Mouse (Mus musculus): ENCODE data around the gene Cd40. TPM values are rescaled to one million over a fixed set of nuclear protein-coding genes. Genes with fewer than 3 reads are reported as not detected.

The Cd40 gene
- total RNA-seq, 2 experiments from 2014 or later, result 0.42 to 0.61 TPM

DNA sequence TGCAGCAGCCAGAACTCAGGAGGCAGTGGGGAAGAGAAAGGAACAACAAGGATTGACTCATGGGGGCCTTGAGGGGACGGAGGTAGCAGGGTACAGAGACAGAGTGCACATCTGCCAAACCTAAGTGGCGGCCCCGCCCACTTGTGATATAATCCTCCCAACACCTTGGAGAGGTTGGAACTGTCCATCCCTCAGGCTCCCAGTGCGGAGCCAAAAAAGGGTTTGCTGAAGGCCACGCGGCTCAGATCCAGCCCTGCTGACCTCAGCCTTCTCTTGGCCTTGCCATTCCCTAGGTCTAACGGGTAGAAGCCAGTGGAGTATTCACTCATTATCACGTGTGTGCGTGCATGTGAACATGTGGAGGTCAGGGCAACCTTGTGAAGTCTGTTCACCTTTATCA, 25.2 kb downstream of the Cd40 start:
- intact Hi-C loops (cut with DNase I), result no loop called here
- Histone ChIP-seq H3K27ac (no peak overlapping the region), H3K4me3 (no peak overlapping the region)
- DNase-seq (ENCODE audit: extremely low spot score in 1 of 2, low spot score in 2 of 2), result no peak
- no peak for TF ChIP-seq CTCF (IDR thresholded peaks at IDR 0.05)

DNA sequence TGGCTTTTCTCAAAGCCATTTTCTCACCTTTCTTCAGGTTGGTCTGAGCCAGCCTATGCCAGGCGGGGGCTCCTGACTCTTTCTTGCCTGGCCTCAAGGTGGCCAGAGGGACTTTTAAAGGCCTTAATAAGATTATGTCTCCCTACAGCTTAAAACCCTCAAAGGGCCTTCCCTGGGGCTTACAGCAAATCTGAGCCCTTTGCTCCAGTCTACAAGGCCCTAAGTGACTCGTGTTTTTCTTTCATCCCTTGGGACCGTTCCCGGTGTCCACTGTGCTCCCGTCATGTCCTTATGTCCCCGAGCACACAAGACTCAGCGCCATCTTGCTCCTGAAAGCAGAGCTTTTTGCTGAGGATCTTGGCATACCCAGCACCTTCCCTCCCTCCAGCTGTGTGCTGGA, 25.8 kb downstream of the Cd40 start:
- Histone ChIP-seq H3K27ac (no peak overlapping the region), H3K4me3 (no peak overlapping the region)
- DNase-seq (ENCODE audit: extremely low spot score in 1 of 2, low spot score in 2 of 2), result no peak
- intact Hi-C loops (cut with DNase I), result no loop called here
- no peak for TF ChIP-seq CTCF (IDR thresholded peaks at IDR 0.05)

DNA sequence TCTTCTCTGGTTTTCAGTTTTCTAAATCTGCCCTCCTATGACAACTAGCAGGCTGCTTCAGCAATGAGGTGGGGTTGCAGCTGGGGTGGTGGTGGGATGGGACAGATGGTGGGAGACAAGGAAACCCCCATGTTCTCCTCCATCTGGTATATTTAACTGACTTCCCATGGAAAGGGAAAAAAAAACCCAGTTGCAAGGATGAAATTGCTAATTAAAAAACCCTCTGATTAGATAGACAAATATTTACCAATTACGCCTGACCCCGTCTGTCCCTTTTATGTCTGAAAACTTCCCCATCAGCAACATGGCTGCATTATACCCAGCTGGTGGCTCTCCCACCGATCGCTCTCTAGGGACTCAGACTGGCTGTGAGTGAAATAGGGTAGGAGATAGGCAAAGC, 31.2 kb downstream of the Cd40 start:
- Histone ChIP-seq H3K4me3 (no peak overlapping the region), H3K27ac (no peak overlapping the region)
- intact Hi-C loops (cut with DNase I), result no loop called here
- no peak for TF ChIP-seq CTCF (IDR thresholded peaks at IDR 0.05)
- no peak for DNase-seq (ENCODE audit: extremely low spot score in 1 of 2, low spot score in 2 of 2)

DNA sequence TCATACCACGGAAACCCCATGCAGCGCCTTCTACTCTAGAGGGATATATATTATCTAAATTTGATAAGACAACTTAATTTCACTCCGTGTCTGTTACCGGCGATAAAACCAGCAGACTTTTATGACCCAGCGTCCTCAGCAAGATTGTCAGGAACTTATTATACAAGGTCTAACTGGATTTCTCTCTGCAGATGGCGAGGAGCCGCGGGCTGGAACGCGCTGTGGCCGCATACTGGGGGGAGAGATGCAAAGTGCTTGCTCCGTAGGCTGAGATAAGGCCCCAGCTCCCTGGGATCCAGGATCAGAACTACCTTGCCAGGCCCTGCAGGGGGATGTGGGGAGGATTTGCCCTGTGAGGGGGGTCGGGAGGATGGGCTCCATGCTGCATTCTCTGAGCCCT, 34.0 kb downstream of the Cd40 start:
- Histone ChIP-seq H3K27ac (no peak overlapping the region), H3K4me3 (no peak overlapping the region)
- intact Hi-C loops (cut with DNase I), result no loop called here
- TF ChIP-seq CTCF (IDR thresholded peaks at IDR 0.05), result no peak
- no peak for DNase-seq (ENCODE audit: extremely low spot score in 1 of 2, low spot score in 2 of 2)

DNA sequence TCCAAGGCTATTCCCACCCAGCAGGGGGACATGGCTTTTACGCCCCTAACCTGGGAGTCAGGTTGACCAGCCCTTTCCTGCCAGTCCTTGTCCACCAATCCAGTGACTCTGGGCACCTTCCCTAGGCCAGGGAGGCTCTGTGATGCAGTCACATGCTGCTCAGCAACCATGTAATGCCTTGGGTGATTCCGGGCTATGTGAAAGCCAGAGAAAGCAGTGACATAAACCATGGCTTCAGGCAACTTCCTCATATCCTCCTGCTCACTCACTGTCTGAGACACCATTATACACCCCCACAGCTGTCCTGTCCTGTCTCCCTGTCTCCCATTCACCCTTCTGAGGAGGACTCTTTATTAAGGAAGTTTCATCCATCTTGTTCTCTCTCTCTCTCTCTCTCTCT, 35.2 kb downstream of the Cd40 start, which contains the start of gene 1700025C18Rik:
Gene 1700025C18Rik (minus strand): TSS at position 101 of the 400 bp plus-strand sequence.
- intact Hi-C loops (cut with DNase I), result no loop called here
- no peak for TF ChIP-seq CTCF (IDR thresholded peaks at IDR 0.05)
- no peak within 1 kb of the TSS for H3K27ac ChIP-seq
- H3K4me3 ChIP-seq, result no peak within 1 kb of the TSS
- DNase-seq (ENCODE audit: extremely low spot score in 1 of 2, low spot score in 2 of 2), result no peak

DNA sequence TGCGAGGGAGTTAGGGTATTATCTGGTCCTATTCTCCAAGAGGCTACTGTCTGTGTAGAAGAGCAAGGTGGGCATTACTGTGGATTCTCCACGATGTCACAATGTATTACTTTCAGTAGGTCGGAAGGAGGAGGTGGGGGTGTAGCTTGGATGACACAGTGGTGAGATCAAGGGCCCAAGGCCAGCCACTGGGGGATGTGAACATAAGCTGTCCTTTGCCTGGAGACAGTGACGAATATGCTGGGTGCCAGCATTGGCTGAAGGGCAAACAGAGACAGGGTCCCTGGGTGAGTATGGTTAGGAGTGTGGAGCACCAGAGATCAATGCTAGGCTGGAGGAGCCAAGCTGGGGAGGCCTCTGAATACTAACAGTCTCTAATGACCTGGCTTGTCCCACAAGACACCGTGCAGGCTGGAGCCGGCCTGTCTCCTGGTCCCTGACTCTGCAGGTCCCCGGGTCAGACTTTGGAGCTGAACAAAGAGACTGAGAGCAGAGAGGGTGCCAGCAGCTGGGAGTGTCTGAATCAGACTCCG, 36.1 kb downstream of the Cd40 start:
- no peak for DNase-seq (ENCODE audit: extremely low spot score in 1 of 2, low spot score in 2 of 2)
- no peak overlapping the region for H3K4me3 ChIP-seq
- no peak overlapping the region for H3K27ac ChIP-seq
- intact Hi-C loops (cut with DNase I), result no loop called here
- no peak for TF ChIP-seq CTCF (IDR thresholded peaks at IDR 0.05)

DNA sequence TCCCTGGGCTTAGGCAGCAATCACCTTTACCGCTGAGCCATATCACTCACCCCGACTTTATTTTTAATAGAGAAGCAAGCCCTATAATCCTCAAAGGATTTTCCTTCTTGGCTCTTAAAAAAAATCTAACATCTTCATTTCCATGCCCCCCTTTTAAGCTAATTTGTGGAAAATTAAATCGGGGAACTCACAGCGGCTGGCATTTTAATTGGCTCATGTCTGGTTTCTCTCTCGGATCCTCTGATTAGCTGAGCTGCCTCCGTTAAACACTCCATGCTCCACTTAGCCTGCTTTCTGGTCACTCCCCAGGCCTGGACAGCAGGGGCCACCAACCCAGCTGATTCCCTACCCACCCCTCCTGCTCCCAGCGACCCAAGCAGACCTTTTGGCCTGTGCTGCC, 37.0 kb downstream of the Cd40 start:
- no peak for TF ChIP-seq CTCF (IDR thresholded peaks at IDR 0.05)
- H3K27ac ChIP-seq, result no peak overlapping the region
- DNase-seq (ENCODE audit: extremely low spot score in 1 of 2, low spot score in 2 of 2), result no peak
- no peak overlapping the region for H3K4me3 ChIP-seq
- intact Hi-C loops (cut with DNase I), result no loop called here

DNA sequence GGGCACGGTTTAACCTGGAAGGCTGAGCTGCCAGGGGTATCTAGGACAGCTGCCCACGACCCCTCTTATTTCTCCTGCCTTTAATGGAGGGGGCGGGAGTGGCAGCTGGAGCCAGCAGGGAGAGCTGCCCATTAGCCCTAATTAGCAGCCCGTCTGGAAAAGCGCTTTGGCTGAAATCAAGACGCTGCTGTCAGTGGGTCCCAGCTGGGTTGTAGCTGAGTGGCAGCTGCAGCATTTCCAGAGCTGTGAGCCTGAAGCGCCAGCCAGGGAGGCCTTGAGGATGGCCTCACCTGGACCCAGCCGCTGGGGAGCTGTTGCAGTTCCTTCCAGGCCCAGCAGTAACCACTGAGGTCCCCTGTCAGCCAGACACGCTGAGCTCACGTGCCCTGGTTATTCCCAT, 40.9 kb downstream of the Cd40 start:
- no peak overlapping the region for H3K27ac ChIP-seq
- H3K4me3 ChIP-seq, result no peak overlapping the region
- TF ChIP-seq CTCF (IDR thresholded peaks at IDR 0.05), result no peak
- no peak for DNase-seq (ENCODE audit: extremely low spot score in 1 of 2, low spot score in 2 of 2)
- intact Hi-C loops (cut with DNase I), result no loop called here

DNA sequence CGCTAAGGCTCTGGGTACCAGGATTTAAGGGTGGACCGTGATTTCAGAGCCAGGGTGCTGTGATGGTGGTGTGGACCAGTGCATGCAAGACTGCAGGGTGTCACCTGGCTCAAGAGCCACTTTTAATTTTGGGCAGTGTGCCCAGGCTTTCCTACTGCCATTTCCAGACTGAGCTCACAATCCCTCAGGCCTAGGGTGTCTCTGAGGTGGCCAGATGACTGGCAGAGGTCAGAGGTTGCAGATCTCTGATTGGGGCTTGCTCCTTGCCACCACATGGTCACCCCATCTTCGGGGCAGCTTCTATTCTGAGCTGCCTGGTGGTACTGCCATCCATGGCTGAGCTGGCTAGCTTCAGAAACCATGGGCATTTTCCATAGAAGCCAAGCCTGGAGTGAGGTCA, 43.4 kb downstream of the Cd40 start:
- Histone ChIP-seq H3K4me3 (no peak overlapping the region), H3K27ac (no peak overlapping the region)
- intact Hi-C loops (cut with DNase I), result no loop called here
- TF ChIP-seq CTCF (IDR thresholded peaks at IDR 0.05), result no peak
- no peak for DNase-seq (ENCODE audit: extremely low spot score in 1 of 2, low spot score in 2 of 2)

DNA sequence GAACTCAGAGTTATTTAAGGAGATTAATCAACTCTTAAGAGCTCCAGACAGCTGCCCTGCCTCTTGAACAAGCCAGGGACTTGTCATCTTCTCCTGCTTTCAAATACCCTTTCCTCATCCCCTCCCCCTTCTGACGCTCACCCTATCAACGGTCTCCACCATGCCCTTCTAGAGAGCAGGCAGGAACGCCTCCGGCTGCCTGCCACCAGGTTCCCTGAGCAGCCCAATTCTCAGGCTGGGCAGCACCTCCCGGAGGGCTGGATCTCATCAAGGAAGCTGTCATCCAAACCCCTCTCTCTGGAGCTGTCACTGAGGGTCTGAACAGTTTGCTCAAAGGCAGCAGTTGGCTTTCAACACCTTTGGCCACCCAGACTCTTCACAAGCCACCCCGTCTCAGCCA, 45.3 kb downstream of the Cd40 start:
- TF ChIP-seq CTCF (IDR thresholded peaks at IDR 0.05), result no peak
- Histone ChIP-seq H3K27ac (no peak overlapping the region), H3K4me3 (no peak overlapping the region)
- no peak for DNase-seq (ENCODE audit: extremely low spot score in 1 of 2, low spot score in 2 of 2)
- intact Hi-C loops (cut with DNase I), result no loop called here

DNA sequence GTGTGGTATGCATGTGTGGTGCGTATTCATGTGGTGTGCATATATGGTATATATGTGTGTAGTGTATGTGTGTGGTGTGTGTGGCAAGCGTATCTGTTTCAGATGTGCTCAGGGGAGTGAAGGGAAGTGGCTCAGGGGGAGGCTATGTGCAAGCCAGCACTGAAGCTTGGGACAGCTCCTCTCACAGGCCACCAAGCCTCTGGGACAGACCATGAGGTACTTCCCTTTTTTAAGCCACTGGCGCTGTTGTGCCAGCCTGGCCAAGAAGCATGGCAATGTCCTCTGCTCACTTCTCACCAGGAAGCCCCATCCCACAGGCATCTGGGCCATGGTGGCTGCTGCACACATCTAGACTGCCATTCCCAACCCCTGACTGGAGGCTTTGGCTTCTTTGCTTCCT, 47.5 kb downstream of the Cd40 start:
- no peak for DNase-seq (ENCODE audit: extremely low spot score in 1 of 2, low spot score in 2 of 2)
- H3K27ac ChIP-seq, result no peak overlapping the region
- no peak overlapping the region for H3K4me3 ChIP-seq
- intact Hi-C loops (cut with DNase I), result no loop called here
- no peak for TF ChIP-seq CTCF (IDR thresholded peaks at IDR 0.05)

DNA sequence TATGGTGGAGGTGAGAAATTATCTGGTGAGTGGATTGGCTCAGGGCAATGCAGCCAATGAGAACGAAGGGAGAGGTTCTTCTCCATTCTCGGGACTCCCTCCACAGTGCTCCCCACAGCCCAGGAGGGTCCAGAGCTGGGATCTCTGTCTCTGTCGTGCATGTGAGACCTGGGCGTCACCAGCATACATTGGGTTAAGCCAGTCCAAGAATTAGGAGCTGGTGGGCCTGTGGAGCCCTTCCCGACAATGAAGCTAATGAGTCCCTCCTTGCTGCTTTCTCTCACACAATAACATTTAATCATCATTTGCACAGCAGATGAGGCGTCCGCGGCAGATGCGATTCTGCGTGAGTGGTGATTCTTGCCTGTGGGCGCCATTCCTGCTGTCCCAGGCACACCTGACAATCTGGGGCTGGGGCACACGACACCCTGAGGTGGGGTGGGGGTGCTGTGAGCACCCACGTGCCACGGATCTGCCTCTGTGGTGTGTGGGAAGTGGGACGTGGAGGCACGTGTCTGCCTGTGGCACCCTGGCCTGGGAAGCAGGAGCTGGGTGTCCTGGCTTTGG, 50.2 kb downstream of the Cd40 start:
- intact Hi-C loops (cut with DNase I), result no loop called here
- no peak overlapping the region for H3K4me3 ChIP-seq
- TF ChIP-seq CTCF (IDR thresholded peaks at IDR 0.05), result no peak
- no peak overlapping the region for H3K27ac ChIP-seq
- peak in 1 of 2 experiments; percentile 30 for DNase-seq (ENCODE audit: extremely low spot score in 1 of 2, low spot score in 2 of 2)

DNA sequence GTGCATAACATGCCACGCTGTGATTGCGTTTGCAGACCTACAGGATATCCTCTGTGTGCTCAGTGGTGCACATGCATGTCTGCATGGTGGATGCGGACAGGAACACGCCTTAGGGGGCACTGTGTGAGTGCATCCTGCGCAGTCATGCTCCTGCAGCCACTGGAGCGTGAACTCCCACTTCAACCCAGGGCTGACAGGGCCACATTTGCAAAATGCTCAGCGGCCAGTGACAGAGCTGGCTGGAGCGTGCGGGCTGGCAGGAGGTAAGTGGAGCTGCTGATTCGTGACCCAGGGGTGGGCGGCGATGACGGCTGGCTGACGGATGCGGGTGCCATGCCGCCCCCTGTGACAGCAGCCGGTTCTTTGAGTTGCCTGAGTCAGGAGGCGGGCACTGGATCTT, 51.2 kb downstream of the Cd40 start:
- no peak for TF ChIP-seq CTCF (IDR thresholded peaks at IDR 0.05)
- Histone ChIP-seq H3K4me3 (no peak overlapping the region), H3K27ac (no peak overlapping the region)
- no peak for DNase-seq (ENCODE audit: extremely low spot score in 1 of 2, low spot score in 2 of 2)
- intact Hi-C loops (cut with DNase I), result no loop called here
